Mouse (Mus musculus) spleen, postnatal 4 days (tissue): ENCODE data around the gene Il10.

Experiments used
- DNase-seq, 2 experiments: peaks; one replicate each; pipeline ENCODE4 v3.0.0; 2022; ENCODE audit warnings: low spot score in 2 of 2

The Il10 gene

GRCm38 (mm10) chr1:131049361-131049806 is 29.7 kb downstream of the Il10 start:
- DNase-seq = no peak

- DNase-seq = no peak
Observed at GRCm38 (mm10) chr1:131050011-131050410, 30.4 kb downstream of the Il10 start.

DNA sequence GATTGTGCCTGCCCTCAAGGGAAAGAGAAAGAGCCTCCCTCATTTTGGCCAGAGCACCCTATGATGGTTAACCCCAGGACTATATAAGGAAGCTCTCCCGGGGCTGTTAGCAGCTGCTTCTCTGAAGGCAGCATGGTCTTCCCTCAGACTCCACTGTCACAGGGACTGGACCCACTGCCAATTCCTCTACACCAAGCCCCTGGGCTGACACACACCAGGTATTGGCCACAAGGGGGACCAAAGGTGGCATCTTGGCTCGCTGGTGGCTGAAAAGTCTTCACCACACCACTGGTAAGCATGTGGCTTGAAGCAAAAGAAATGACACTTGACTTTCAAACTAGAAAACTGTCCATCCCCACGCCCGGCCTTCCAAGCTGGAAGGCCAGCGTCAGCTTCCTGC is 31.0 kb downstream of the Il10 start:
- DNase-seq = no peak

- no peak for DNase-seq
Observed at GRCm38 (mm10) chr1:131051073-131051472, 31.4 kb downstream of the Il10 start.

DNA sequence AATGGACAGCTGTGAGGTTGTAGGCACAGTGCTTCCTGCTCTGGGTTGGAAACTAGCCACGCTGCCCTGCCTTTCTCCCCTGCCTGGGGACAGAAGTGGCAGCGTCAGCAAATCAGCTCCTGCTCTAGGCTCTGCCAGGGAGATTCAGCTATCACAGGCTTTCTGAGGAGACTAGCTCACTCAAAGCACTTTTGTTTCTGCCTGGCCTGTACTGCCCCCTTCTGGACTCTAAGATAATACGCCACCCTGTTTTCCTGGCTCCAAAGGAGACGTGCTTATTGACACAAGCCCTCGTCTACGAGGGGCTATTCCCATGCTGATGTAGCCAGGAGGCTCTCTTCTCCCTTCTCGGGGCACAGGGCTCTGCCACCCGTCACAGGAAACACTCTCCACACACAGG is 33.6 kb downstream of the Il10 start:
- DNase-seq = peak in 1 of 2 experiments; percentile 38

GRCm38 (mm10) chr1:131053656-131054055 is 34.0 kb downstream of the Il10 start:
- DNase-seq = no peak

GRCm38 (mm10) chr1:131054251-131054650 is 34.6 kb downstream of the Il10 start:
- no peak for DNase-seq

DNA sequence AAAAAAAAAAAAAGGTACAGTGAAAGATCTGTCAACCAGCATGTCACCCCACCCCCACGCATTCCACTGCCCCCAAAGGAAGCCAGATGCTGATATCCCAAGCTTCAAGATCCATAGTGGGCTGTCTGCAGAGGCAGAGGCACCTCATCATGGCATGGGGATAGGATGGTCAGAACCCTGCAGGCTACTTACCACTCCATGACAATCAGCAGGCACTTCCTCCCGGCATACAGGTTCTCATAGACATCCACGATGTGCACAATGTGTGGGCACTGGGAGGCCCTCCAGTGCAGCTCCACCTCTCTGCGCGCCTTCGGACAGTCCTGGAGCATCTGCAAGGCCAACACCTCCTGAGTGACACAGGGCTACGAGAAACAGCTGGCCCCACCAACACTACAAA is 38.8 kb downstream of the Il10 start:
- no peak for DNase-seq

DNA sequence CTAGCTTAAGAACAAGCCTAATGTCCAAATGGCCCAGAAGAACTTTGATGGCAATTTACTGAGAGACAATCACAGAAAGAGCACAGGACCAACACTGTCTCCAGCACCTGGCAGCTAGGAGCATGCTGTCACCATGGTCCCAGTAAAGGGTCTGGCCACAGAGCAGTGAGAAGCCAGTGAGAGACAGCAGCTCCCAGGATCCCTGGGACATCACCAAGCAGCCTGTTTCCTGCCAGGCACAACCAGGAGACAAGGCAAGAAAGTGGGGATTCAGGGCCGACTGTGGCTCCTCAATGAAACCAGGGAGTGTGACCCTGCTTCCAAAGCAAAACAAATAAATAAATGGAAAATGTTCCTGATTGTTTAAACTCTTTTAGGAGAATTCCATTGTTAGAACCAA is 39.8 kb downstream of the Il10 start:
- no peak for DNase-seq

DNA sequence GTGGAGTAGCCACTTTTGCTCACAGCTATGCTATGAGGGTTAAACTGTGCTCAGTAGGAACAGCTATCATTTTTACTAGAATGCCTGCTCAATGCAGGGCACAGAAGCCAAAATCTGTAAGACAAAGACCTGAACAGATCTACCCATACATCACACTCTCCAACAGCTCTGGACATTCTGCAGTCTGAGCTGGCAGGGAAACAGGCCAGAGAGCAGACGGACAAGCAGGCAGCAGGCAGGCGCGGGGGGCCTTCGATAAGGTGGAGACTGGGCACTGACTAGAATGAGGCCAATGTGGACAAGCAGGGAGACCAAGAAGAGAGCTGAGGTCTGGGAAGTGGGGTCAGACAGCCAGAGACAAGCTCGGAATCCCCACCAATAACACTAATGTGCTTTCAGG is 40.2 kb downstream of the Il10 start:
- DNase-seq = no peak

GRCm38 (mm10) chr1:131060290-131061253 is 40.9 kb downstream of the Il10 start:
- DNase-seq = peak; percentile 47 to 77

- no peak for DNase-seq
Observed at GRCm38 (mm10) chr1:131061740-131062254, 42.2 kb downstream of the Il10 start.

GRCm38 (mm10) chr1:131062821-131063220 is 43.2 kb downstream of the Il10 start:
- no peak for DNase-seq

DNA sequence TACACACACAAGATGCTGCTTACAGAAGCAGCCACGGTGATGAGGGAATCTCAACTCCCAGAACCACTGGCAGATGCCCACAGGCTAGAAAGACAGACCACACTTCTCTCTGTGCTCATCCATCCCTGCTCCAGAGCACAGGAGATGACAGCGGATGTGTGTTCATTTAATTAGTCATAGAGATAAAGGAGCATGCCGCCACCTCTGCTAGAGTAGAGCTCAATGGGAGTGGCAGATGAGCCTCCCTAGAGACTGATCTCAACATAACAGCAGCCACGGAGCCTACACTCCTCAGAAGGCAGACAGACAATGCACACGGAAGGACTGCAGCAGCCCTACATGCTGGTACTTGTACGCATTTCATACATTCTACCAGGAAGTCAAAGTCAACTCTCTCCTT is 44.6 kb downstream of the Il10 start:
- no peak for DNase-seq

GRCm38 (mm10) chr1:131068011-131068727 is 48.5 kb downstream of the Il10 start:
- no peak for DNase-seq

- no peak for DNase-seq
Observed at GRCm38 (mm10) chr1:131069010-131069409, 49.4 kb downstream of the Il10 start.

- no peak for DNase-seq
Observed at GRCm38 (mm10) chr1:131072376-131072990, 52.8 kb downstream of the Il10 start.

GRCm38 (mm10) chr1:131074524-131074938 is 54.9 kb downstream of the Il10 start:
- peak in 1 of 2 experiments; percentile 34 for DNase-seq
